Mouse (Mus musculus): ENCODE measurements around the gene Prlr. TPM values are rescaled to one million over a fixed set of nuclear protein-coding genes. Genes with fewer than 3 reads are reported as not detected.

Prlr gene
- polyA plus RNA-seq, 1 experiment from 2014 or later, result 0.33 TPM

DNA sequence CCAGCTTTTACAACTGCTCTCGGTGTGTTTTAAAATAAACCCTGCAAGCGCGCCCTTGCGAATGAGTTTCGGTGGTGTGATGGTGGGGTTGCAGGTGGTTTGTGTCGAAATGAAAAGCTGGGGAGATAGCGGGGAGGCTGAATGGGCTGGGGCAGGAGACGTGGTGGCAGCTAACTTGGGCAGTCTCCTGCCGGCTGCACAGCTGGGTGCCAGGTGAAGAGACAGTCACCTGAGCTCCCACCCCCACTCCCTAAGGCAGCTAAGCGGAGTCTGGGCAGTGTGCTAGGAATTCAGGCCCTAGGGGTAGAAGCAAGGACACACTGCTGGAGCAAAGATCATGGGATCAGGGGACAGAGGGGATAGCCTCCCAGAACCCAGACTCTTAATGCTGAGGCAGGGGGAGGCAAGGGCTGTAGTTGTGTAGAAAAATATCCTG, 1.1 kb downstream of the Prlr start:
- H3K4me1 ChIP-seq (replicated peaks; ENCODE audit: control insufficient read depth, insufficient read depth, low read length), result peaks cover 4% of the 10 kb centered on the region
- no peak for DNase-seq (ENCODE audit: low spot score)
- no peak overlapping the region for H3K9ac ChIP-seq (ENCODE audit: low read depth, low read length)
- H3K4me3 ChIP-seq (ENCODE audit: low read depth, low read length), result peak overlapping the region; percentile 41
- no peak overlapping the region for H3K27ac ChIP-seq (ENCODE audit: low read depth, low read length)
- no peaks in the 10 kb centered on the region for H3K36me3 ChIP-seq (ENCODE audit: control insufficient read depth, insufficient read depth, low read length)
- peaks cover 8% of the 10 kb centered on the region for H3K27me3 ChIP-seq (replicated peaks; ENCODE audit: control insufficient read depth, insufficient read depth, low read length)
- peak overlapping the region; percentile 74 for H3K4me2 ChIP-seq
- ATAC-seq (replicated peaks; ENCODE audit: low FRiP score), result no peak
- 5% methylated on average over 10 of the region's 10 CpGs for WGBS
- no peaks in the 10 kb centered on the region for H3K9me3 ChIP-seq (ENCODE audit: control insufficient read depth, low read length)

DNA sequence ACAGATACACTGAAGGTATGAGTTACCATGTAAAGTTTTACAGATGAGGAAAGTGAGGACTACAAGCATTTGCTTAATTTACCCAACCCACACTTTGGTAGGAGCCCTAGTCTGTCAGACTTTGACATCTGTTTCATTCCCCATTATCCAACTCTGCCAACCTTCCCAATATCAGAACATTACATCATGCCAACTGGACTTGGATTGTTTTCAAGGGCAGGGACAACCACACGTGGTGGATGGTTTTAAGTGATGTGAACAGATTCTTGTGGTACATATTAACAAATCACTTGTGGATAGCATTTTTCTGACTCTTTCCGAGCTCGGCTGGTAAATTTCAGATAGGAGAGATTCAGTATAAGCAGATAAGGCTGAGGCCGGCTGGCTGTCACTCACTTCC, 3.7 kb downstream of the Prlr start:
- H3K9me3 ChIP-seq (ENCODE audit: control insufficient read depth, low read length), result no peaks in the 10 kb centered on the region
- peaks cover 4% of the 10 kb centered on the region for H3K4me1 ChIP-seq (replicated peaks; ENCODE audit: control insufficient read depth, insufficient read depth, low read length)
- H3K9ac ChIP-seq (ENCODE audit: low read depth, low read length), result no peak overlapping the region
- no peaks in the 10 kb centered on the region for H3K36me3 ChIP-seq (ENCODE audit: control insufficient read depth, insufficient read depth, low read length)
- H3K4me3 ChIP-seq (ENCODE audit: low read depth, low read length), result no peak overlapping the region
- WGBS, result 75% methylated on average over 4 of the region's 4 CpGs
- H3K27me3 ChIP-seq (replicated peaks; ENCODE audit: control insufficient read depth, insufficient read depth, low read length), result peaks cover 8% of the 10 kb centered on the region
- ATAC-seq (replicated peaks; ENCODE audit: low FRiP score) (no peak), DNase-seq (ENCODE audit: low spot score) (no peak)
- H3K4me2 ChIP-seq, result no peak overlapping the region
- H3K27ac ChIP-seq (ENCODE audit: low read depth, low read length), result no peak overlapping the region

DNA sequence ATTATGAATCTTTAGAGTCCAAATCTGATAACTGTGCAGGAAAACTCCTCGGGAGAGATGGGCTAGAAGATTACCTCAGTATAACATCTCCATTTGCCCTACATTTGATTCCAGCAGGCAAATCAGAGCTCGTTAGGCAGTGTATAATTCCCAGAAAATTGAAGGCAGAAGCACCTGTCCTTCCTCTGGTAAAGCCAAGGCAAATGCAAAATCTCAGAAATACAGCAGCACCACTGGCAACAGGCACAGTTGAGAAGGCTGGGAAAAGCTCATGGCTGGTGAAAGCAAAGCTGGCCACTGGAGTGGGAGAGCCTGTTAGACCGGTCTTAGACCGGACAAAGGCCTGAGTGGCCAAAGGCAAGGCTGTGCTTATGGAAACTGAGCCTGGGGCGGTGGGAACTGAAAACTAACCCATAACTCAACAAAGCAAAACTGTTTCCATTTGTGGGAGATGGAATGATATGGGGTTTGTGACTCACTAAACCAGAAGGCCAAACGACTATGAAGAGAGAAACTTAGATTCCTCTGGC, 15.1 kb downstream of the Prlr start:
- no peak for DNase-seq (ENCODE audit: low spot score)
- Histone ChIP-seq H3K4me1 (replicated peaks; ENCODE audit: control insufficient read depth, insufficient read depth, low read length) (no peaks in the 10 kb centered on the region), H3K4me3 (ENCODE audit: low read depth, low read length) (no peak overlapping the region), H3K27me3 (replicated peaks; ENCODE audit: control insufficient read depth, insufficient read depth, low read length) (no peaks in the 10 kb centered on the region), H3K9ac (ENCODE audit: low read depth, low read length) (no peak overlapping the region), H3K9me3 (ENCODE audit: control insufficient read depth, low read length) (no peaks in the 10 kb centered on the region), H3K36me3 (ENCODE audit: control insufficient read depth, insufficient read depth, low read length) (no peaks in the 10 kb centered on the region), H3K4me2 (no peak overlapping the region), H3K27ac (ENCODE audit: low read depth, low read length) (no peak overlapping the region)
- no peak for ATAC-seq (replicated peaks; ENCODE audit: low FRiP score)
- WGBS, result 76% methylated on average over 6 of the region's 6 CpGs

DNA sequence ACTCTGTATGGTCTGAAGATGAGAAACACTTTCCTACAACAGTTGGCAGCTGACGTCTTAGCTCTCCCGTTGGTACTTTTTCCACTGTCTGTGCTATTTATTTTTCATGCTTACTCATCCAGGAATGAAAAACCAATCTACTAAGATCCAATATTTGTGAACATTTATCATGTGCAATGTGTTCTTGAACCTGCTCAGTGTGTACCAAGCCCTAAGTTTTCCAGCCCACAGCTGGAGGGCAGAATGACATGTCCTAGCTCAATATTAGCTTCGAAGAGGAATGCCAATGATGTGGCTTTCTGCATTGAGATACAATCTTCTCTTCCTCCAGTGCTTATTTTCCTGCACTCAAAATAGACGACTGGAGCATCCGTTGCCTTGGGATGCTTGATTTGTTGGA, 24.0 kb downstream of the Prlr start:
- Histone ChIP-seq H3K9ac (ENCODE audit: low read depth, low read length) (no peak overlapping the region), H3K36me3 (ENCODE audit: control insufficient read depth, insufficient read depth, low read length) (no peaks in the 10 kb centered on the region), H3K27me3 (replicated peaks; ENCODE audit: control insufficient read depth, insufficient read depth, low read length) (no peaks in the 10 kb centered on the region), H3K4me2 (no peak overlapping the region), H3K9me3 (ENCODE audit: control insufficient read depth, low read length) (no peaks in the 10 kb centered on the region), H3K4me3 (ENCODE audit: low read depth, low read length) (no peak overlapping the region), H3K4me1 (replicated peaks; ENCODE audit: control insufficient read depth, insufficient read depth, low read length) (no peaks in the 10 kb centered on the region), H3K27ac (ENCODE audit: low read depth, low read length) (no peak overlapping the region)
- 77% methylated on average over 5 of the region's 5 CpGs for WGBS
- no peak for ATAC-seq (replicated peaks; ENCODE audit: low FRiP score)
- DNase-seq (ENCODE audit: low spot score), result no peak

DNA sequence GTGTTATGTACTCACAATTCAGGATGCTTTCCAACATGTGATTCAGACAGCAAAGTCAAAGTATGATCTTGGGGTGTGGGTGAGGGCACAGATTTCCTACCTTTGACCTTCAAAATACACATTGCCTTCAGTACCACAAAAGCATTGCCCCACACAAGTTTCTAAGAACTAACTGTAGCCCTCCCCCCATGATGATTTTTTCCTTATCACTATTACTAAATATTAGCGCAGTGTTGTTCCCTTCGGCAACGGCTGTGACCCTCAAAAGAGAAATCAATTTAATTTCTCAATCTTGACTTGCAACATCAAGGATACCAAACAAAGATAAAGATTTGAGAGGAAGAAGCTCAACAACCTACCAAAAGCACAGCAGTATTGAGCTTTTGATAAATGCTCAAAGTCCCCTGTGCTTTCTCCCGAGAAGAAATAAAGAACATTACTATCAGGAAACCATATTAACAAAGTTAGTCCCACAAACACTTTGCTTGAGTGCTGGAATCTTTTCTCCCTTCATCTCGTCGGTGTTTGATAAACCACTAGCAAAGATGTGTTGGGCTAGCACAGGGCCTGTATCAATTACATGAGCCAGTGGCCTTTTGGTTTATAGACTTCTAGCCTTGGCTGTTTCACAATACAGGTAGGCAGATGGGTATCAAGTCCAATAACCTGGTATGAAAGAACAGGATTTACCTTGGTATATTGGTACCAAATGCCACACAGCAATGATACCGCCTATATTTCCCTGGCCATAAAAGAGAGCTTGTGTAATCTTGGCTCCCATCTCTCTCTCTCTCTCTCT, 25.7 kb downstream of the Prlr start:
- 76% methylated on average over 7 of the region's 7 CpGs for WGBS
- Histone ChIP-seq H3K4me3 (ENCODE audit: low read depth, low read length) (no peak overlapping the region), H3K36me3 (ENCODE audit: control insufficient read depth, insufficient read depth, low read length) (no peaks in the 10 kb centered on the region), H3K27me3 (replicated peaks; ENCODE audit: control insufficient read depth, insufficient read depth, low read length) (no peaks in the 10 kb centered on the region), H3K9ac (ENCODE audit: low read depth, low read length) (no peak overlapping the region), H3K27ac (ENCODE audit: low read depth, low read length) (no peak overlapping the region), H3K4me1 (replicated peaks; ENCODE audit: control insufficient read depth, insufficient read depth, low read length) (no peaks in the 10 kb centered on the region), H3K4me2 (no peak overlapping the region), H3K9me3 (ENCODE audit: control insufficient read depth, low read length) (no peaks in the 10 kb centered on the region)
- DNase-seq (ENCODE audit: low spot score), result no peak
- no peak for ATAC-seq (replicated peaks; ENCODE audit: low FRiP score)

DNA sequence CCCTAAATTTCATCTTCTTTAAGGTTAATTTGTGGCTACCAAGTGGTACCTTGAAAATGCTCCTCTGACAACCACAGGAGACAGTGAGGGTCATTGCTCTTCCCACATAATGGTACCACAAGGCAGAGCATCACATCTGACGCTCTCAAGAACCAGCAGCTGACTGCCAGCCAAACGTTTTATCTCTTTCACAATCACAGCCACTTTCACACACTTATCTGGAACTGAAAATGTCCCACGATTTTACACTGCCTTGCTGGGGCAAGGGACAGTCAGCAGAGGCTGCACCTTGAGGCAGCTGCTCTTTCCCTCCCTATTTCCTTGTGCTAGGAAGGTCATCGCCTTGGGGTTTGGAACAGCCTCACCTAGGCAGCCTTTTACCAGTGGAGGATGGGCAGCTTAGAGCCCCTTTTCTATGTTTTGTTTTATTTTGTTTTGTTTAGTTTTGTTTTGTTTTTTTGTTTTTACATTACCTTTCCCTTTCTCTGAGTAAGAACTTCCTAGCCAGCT, 33.3 kb downstream of the Prlr start:
- no peak overlapping the region for H3K4me2 ChIP-seq
- ATAC-seq (replicated peaks; ENCODE audit: low FRiP score) (no peak), DNase-seq (ENCODE audit: low spot score) (no peak)
- 34% methylated on average over 4 of the region's 4 CpGs for WGBS
- H3K27ac ChIP-seq (ENCODE audit: low read depth, low read length), result no peak overlapping the region
- no peaks in the 10 kb centered on the region for H3K4me1 ChIP-seq (replicated peaks; ENCODE audit: control insufficient read depth, insufficient read depth, low read length)
- H3K9me3 ChIP-seq (ENCODE audit: control insufficient read depth, low read length), result no peaks in the 10 kb centered on the region
- H3K9ac ChIP-seq (ENCODE audit: low read depth, low read length), result no peak overlapping the region
- H3K27me3 ChIP-seq (replicated peaks; ENCODE audit: control insufficient read depth, insufficient read depth, low read length), result no peaks in the 10 kb centered on the region
- H3K4me3 ChIP-seq (ENCODE audit: low read depth, low read length), result no peak overlapping the region
- no peaks in the 10 kb centered on the region for H3K36me3 ChIP-seq (ENCODE audit: control insufficient read depth, insufficient read depth, low read length)

DNA sequence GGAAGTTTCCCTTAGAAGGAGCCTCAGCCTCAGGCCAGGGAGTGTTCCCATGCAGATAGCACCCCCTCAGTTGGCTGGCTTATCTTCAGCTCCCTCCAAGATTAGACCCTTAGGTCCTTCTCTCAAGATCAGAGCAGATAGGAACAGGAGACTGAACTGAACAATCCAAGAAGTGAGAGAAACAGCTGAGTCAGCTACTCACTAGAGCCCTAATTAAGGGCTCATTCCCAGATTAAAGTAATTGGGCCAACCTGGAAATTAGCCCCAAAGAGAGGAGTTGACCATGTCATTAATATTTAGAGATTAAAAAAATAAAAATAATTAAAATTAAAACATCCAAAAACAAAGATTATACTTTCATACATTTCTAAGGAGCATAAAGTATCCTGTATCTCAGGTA, 35.0 kb downstream of the Prlr start:
- no peak for ATAC-seq (replicated peaks; ENCODE audit: low FRiP score)

DNA sequence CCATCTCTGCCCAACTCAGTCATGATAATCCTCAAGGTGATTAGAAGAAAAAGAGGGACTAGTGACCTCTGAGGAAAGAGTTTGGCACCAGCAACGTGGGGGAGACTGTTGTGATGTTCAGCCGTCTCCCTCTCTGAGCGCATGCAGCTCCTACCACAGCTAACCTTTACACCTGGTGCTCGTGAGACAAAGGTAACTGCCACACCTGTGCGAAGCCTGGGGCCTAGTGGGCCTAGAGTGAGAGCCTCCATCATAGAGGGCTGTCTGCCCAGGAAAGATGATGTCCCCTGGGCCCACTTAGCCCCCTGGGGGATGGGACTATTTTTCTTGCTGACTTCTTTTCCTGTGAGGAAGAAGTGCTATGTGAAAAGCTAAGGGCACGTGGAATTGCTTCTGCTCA, 36.2 kb downstream of the Prlr start:
- WGBS, result 82% methylated on average over 6 of the region's 6 CpGs
- Histone ChIP-seq H3K27ac (ENCODE audit: low read depth, low read length) (no peak overlapping the region), H3K4me3 (ENCODE audit: low read depth, low read length) (no peak overlapping the region), H3K9me3 (ENCODE audit: control insufficient read depth, low read length) (no peaks in the 10 kb centered on the region), H3K9ac (ENCODE audit: low read depth, low read length) (no peak overlapping the region), H3K4me2 (no peak overlapping the region), H3K4me1 (replicated peaks; ENCODE audit: control insufficient read depth, insufficient read depth, low read length) (no peaks in the 10 kb centered on the region), H3K36me3 (ENCODE audit: control insufficient read depth, insufficient read depth, low read length) (no peaks in the 10 kb centered on the region), H3K27me3 (replicated peaks; ENCODE audit: control insufficient read depth, insufficient read depth, low read length) (no peaks in the 10 kb centered on the region)
- ATAC-seq (replicated peaks; ENCODE audit: low FRiP score) (no peak), DNase-seq (ENCODE audit: low spot score) (no peak)

More for the DNA sequence above, 35.0 kb downstream of the Prlr start:
- H3K4me2 ChIP-seq, result no peak overlapping the region
- no peaks in the 10 kb centered on the region for H3K36me3 ChIP-seq (ENCODE audit: control insufficient read depth, insufficient read depth, low read length)
- no peak overlapping the region for H3K9ac ChIP-seq (ENCODE audit: low read depth, low read length)
- H3K9me3 ChIP-seq (ENCODE audit: control insufficient read depth, low read length), result no peaks in the 10 kb centered on the region
- H3K27ac ChIP-seq (ENCODE audit: low read depth, low read length), result no peak overlapping the region
- H3K27me3 ChIP-seq (replicated peaks; ENCODE audit: control insufficient read depth, insufficient read depth, low read length), result no peaks in the 10 kb centered on the region
- H3K4me3 ChIP-seq (ENCODE audit: low read depth, low read length), result no peak overlapping the region
- DNase-seq (ENCODE audit: low spot score), result no peak
- no peaks in the 10 kb centered on the region for H3K4me1 ChIP-seq (replicated peaks; ENCODE audit: control insufficient read depth, insufficient read depth, low read length)

DNA sequence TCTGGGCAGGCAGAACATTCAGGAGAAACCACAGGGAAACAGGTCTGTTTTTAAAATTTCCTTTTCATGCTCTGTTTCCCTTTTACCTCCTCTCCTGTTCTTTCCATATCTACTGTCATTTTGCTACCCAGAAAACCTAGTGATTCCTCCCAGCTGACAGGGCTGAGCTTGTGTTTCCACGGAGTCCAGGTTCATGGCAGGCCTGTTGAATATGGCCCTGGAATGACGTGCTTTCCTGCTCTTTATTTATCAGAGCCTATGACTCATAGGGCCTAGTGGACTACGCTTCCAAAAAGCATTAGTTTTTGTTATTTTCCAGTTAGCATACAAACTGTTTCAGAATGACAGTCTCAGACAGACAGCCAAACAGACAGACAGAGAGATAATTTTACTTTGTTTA, 36.7 kb downstream of the Prlr start:
- H3K4me2 ChIP-seq, result no peak overlapping the region
- H3K27me3 ChIP-seq (replicated peaks; ENCODE audit: control insufficient read depth, insufficient read depth, low read length), result no peaks in the 10 kb centered on the region
- DNase-seq (ENCODE audit: low spot score), result no peak
- no peak overlapping the region for H3K4me3 ChIP-seq (ENCODE audit: low read depth, low read length)
- no peaks in the 10 kb centered on the region for H3K36me3 ChIP-seq (ENCODE audit: control insufficient read depth, insufficient read depth, low read length)
- WGBS, result 74% methylated on average over 3 of the region's 3 CpGs
- H3K9ac ChIP-seq (ENCODE audit: low read depth, low read length), result no peak overlapping the region
- H3K27ac ChIP-seq (ENCODE audit: low read depth, low read length), result no peak overlapping the region
- no peaks in the 10 kb centered on the region for H3K9me3 ChIP-seq (ENCODE audit: control insufficient read depth, low read length)
- no peak for ATAC-seq (replicated peaks; ENCODE audit: low FRiP score)
- H3K4me1 ChIP-seq (replicated peaks; ENCODE audit: control insufficient read depth, insufficient read depth, low read length), result no peaks in the 10 kb centered on the region

All from liver, embryonic 11.5 days (tissue).